Mouse (Mus musculus) neural tube, embryonic 14.5 days (tissue): ENCODE results near the gene Ercc8. TPM values are rescaled to one million over a fixed set of nuclear protein-coding genes. Genes with fewer than 3 reads are reported as not detected.

Source experiments
- ATAC-seq: fragments of 200-750 bp; cut with Nextera tagmentation; 2 replicates; pipeline ENCODE4 v1.8.0; 2017; ENCODE audit warnings: low read depth, mild to moderate bottlenecking, moderate TSS enrichment, moderate library complexity
- H3K27ac ChIP-seq: fragments of 300-500 bp; sonication (generic); 2 replicates; pipeline ENCODE4 v1.5.1; 2014; ENCODE audit warnings: low read depth, mild to moderate bottlenecking, control low read depth, low read length, moderate library complexity, mixed read lengths
- H3K27me3 ChIP-seq: fragments of 300-500 bp; sonication (generic); 2 replicates; pipeline ENCODE4 v1.6.1; 2014; ENCODE audit warnings: low read length; ENCODE audit not compliant: control insufficient read depth, insufficient read depth
- H3K36me3 ChIP-seq: fragments of 300-500 bp; sonication (generic); 2 replicates; pipeline ENCODE4 v1.6.1; 2014; ENCODE audit warnings: low read length, mixed read lengths; ENCODE audit not compliant: control insufficient read depth, insufficient read depth
- H3K4me1 ChIP-seq: fragments of 300-500 bp; sonication (generic); 2 replicates; pipeline ENCODE4 v1.6.1; 2014; ENCODE audit warnings: low read length; ENCODE audit not compliant: control insufficient read depth, insufficient read depth
- H3K4me2 ChIP-seq: fragments of 300-500 bp; sonication (generic); 2 replicates; pipeline ENCODE4 v1.6.1; 2014; ENCODE audit warnings: mild to moderate bottlenecking, low read depth, low read length, control low read depth
- H3K4me3 ChIP-seq: fragments of 300-500 bp; sonication (generic); 2 replicates; pipeline ENCODE4 v1.5.1; 2014; ENCODE audit warnings: low read depth, low read length, control low read depth, mixed read lengths
- H3K9ac ChIP-seq: fragments of 300-500 bp; sonication (generic); replicated peaks from 2 replicates; pipeline ENCODE4 v1.6.1; 2014; ENCODE audit warnings: low read depth, mild to moderate bottlenecking, control low read depth, low read length, mixed read lengths
- H3K9me3 ChIP-seq: fragments of 300-500 bp; sonication (generic); 2 replicates; pipeline ENCODE4 v1.6.1; 2016; ENCODE audit warnings: low read length; ENCODE audit not compliant: control insufficient read depth
- WGBS: fragments of 180-500 bp; shearing (Covaris S2); extraction: QIAGEN DNeasy Blood & Tissue Kit; methylation state at CpG from one replicate; pipeline ENCODE4 v1.1.7; 2014; 5-methylcytosine and 5-hydroxymethylcytosine counted together
- polyA plus RNA-seq: library from polyadenylated mRNA; unstranded; fragments of >200 nt; fragmentation: Nextera tagmentation; extraction: Ambion mirVana; gene quantifications from 2 replicates; pipeline ENCODE4 v1.2.1, GENCODE M21; 2014

Ercc8 gene
- polyA plus RNA-seq, 1 experiment from 2014 or later = 37.5 TPM

GRCm38 (mm10) chr13:108229191-108229590 lies 70.7 kb downstream of the Ercc8 start:
- 79% methylated on average over 3 of the region's 3 CpGs for WGBS

GRCm38 (mm10) chr13:108229634-108230330 lies 71.3 kb downstream of the Ercc8 start:
- H3K36me3 ChIP-seq = no peaks in the 10 kb centered on the region
- no peaks in the 10 kb centered on the region for H3K27me3 ChIP-seq
- no peak overlapping the region for H3K9ac ChIP-seq
- no peak for ATAC-seq
- no peaks in the 10 kb centered on the region for H3K4me1 ChIP-seq
- no peak overlapping the region for H3K4me3 ChIP-seq
- no peak overlapping the region for H3K27ac ChIP-seq
- H3K9me3 ChIP-seq = no peaks in the 10 kb centered on the region
- no peak overlapping the region for H3K4me2 ChIP-seq
- 69% methylated on average over 6 of the region's 6 CpGs for WGBS

More at GRCm38 (mm10) chr13:108229191-108229590, 70.7 kb downstream of the Ercc8 start:
- H3K4me1 ChIP-seq = no peaks in the 10 kb centered on the region
- ATAC-seq = no peak
- H3K4me3 ChIP-seq = no peak overlapping the region
- H3K27me3 ChIP-seq = no peaks in the 10 kb centered on the region
- no peaks in the 10 kb centered on the region for H3K36me3 ChIP-seq
- H3K9me3 ChIP-seq = no peaks in the 10 kb centered on the region
- H3K4me2 ChIP-seq = no peak overlapping the region
- H3K9ac ChIP-seq = no peak overlapping the region
- H3K27ac ChIP-seq = no peak overlapping the region

GRCm38 (mm10) chr13:108240012-108240411 lies 81.5 kb downstream of the Ercc8 start:
- Histone ChIP-seq H3K4me1 (no peaks in the 10 kb centered on the region), H3K4me2 (no peak overlapping the region), H3K36me3 (no peaks in the 10 kb centered on the region), H3K27ac (no peak overlapping the region), H3K4me3 (no peak overlapping the region), H3K9me3 (no peaks in the 10 kb centered on the region), H3K27me3 (no peaks in the 10 kb centered on the region), H3K9ac (no peak overlapping the region)
- 78% methylated on average over 4 of the region's 4 CpGs for WGBS
- no peak for ATAC-seq

GRCm38 (mm10) chr13:108241715-108242114 lies 83.2 kb downstream of the Ercc8 start:
- Histone ChIP-seq H3K4me3 (no peak overlapping the region), H3K4me1 (no peaks in the 10 kb centered on the region), H3K9ac (no peak overlapping the region), H3K27me3 (no peaks in the 10 kb centered on the region), H3K9me3 (no peaks in the 10 kb centered on the region), H3K36me3 (no peaks in the 10 kb centered on the region), H3K27ac (no peak overlapping the region), H3K4me2 (no peak overlapping the region)
- ATAC-seq = no peak
- WGBS = 85% methylated on average over 5 of the region's 5 CpGs

Other genes with a start within 250 kb of the Ercc8 start
- 34.2 and 35.7 TPM in 2 replicates for gene Smim15, start 114.3 kb upstream of the Ercc8 start, polyA plus RNA-seq
- gene Ndufaf2, start 108 bp upstream of the Ercc8 start, polyA plus RNA-seq = 64.9 and 79.3 TPM in 2 replicates
- gene Elovl7, start 55.7 kb downstream of the Ercc8 start, polyA plus RNA-seq = 1.9 and 2.6 TPM in 2 replicates
- 0.90 and 1.3 TPM in 2 replicates for gene Depdc1b, start 157.6 kb downstream of the Ercc8 start, polyA plus RNA-seq